Mouse (Mus musculus): ENCODE results near the gene Ndufb6. TPM values are rescaled to one million over a fixed set of nuclear protein-coding genes. Genes with fewer than 3 reads are reported as not detected.

Gene Ndufb6
- polyA plus RNA-seq, 1 experiment from 2014 or later: 582 TPM

- H3K9me3 ChIP-seq (ENCODE audit: control insufficient read depth, low read length): no peaks in the 10 kb centered on the region
- H3K9ac ChIP-seq (ENCODE audit: low read length): no peak overlapping the region
- ATAC-seq (ENCODE audit: insufficient number of reproducible peaks, insufficient read depth, low FRiP score, low read depth): no peak
- H3K27ac ChIP-seq (replicated peaks in 1 of 2; ENCODE audit: control insufficient read depth in 1 of 2, insufficient read depth in 1 of 2, low read depth in 2 of 2, low read length in 2 of 2): no peak overlapping the region
- no peaks in the 10 kb centered on the region for H3K27me3 ChIP-seq (ENCODE audit: control insufficient read depth, insufficient read depth, low read length)
- H3K4me1 ChIP-seq (ENCODE audit: control insufficient read depth in 2 of 2, insufficient read depth in 2 of 2, low read length in 2 of 2): no peaks in the 10 kb centered on the region
- H3K4me3 ChIP-seq (ENCODE audit: control insufficient read depth in 1 of 2, insufficient read depth in 1 of 2, low read depth in 1 of 2, low read length in 2 of 2): no peak overlapping the region
- H3K36me3 ChIP-seq (ENCODE audit: control insufficient read depth, insufficient read depth, low read length): no peaks in the 10 kb centered on the region
- H3K4me2 ChIP-seq (ENCODE audit: low read length): no peak overlapping the region
- WGBS: 14% methylated on average over 4 of the region's 4 CpGs
These were observed 6.4 kb upstream of the Ndufb6 start for GRCm38 (mm10) chr4:40285582-40285981.

- Histone ChIP-seq H3K27ac (replicated peaks in 1 of 2; ENCODE audit: control insufficient read depth in 1 of 2, insufficient read depth in 1 of 2, low read depth in 2 of 2, low read length in 2 of 2) (peak overlapping the region; percentile 76 to 89), H3K27me3 (ENCODE audit: control insufficient read depth, insufficient read depth, low read length) (no peaks in the 10 kb centered on the region), H3K4me1 (ENCODE audit: control insufficient read depth in 2 of 2, insufficient read depth in 2 of 2, low read length in 2 of 2) (peaks cover 2 to 7% of the 10 kb centered on the region in 2 experiments; a peak in 3 of 4 replicates), H3K9me3 (ENCODE audit: control insufficient read depth, low read length) (no peaks in the 10 kb centered on the region), H3K36me3 (ENCODE audit: control insufficient read depth, insufficient read depth, low read length) (peaks cover 30% of the 10 kb centered on the region), H3K4me3 (ENCODE audit: control insufficient read depth in 1 of 2, insufficient read depth in 1 of 2, low read depth in 1 of 2, low read length in 2 of 2) (peak overlapping the region; percentile 87 to 96), H3K9ac (ENCODE audit: low read length) (peak overlapping the region; percentile 95), H3K4me2 (ENCODE audit: low read length) (peak overlapping the region; percentile 78)
- ATAC-seq (ENCODE audit: insufficient number of reproducible peaks, insufficient read depth, low FRiP score, low read depth): peak; percentile 65
- WGBS: under 1% methylated on average over 21 of the region's 21 CpGs
These were observed 343 bp downstream of the Ndufb6 start for GRCm38 (mm10) chr4:40278880-40279275.

- WGBS: under 1% methylated on average over 38 of the region's 38 CpGs
- peak; percentile 95 for ATAC-seq (ENCODE audit: insufficient number of reproducible peaks, insufficient read depth, low FRiP score, low read depth)
- H3K36me3 ChIP-seq (ENCODE audit: control insufficient read depth, insufficient read depth, low read length): peaks cover 54% of the 10 kb centered on the region
These were observed 9.7 kb downstream of the Ndufb6 start, which contains the start of the genes Smim27 and Topors for GRCm38 (mm10) chr4:40269430-40270032. Smim27 (plus strand) TSS chr4:40269579. Topors (minus strand) TSS chr4:40269850.

GRCm38 (mm10) chr4:40268835-40269234, 10.4 kb downstream of the Ndufb6 start:
- Histone ChIP-seq H3K27ac (replicated peaks in 1 of 2; ENCODE audit: control insufficient read depth in 1 of 2, insufficient read depth in 1 of 2, low read depth in 2 of 2, low read length in 2 of 2) (peak overlapping the region; percentile 99 to 100), H3K4me3 (ENCODE audit: control insufficient read depth in 1 of 2, insufficient read depth in 1 of 2, low read depth in 1 of 2, low read length in 2 of 2) (peak overlapping the region; percentile 91 to 99), H3K9me3 (ENCODE audit: control insufficient read depth, low read length) (no peaks in the 10 kb centered on the region), H3K27me3 (ENCODE audit: control insufficient read depth, insufficient read depth, low read length) (no peaks in the 10 kb centered on the region), H3K4me2 (ENCODE audit: low read length) (peak overlapping the region; percentile 91), H3K9ac (ENCODE audit: low read length) (peak overlapping the region; percentile 98), H3K4me1 (ENCODE audit: control insufficient read depth in 2 of 2, insufficient read depth in 2 of 2, low read length in 2 of 2) (peaks cover 10 to 17% of the 10 kb centered on the region in 2 experiments), H3K36me3 (ENCODE audit: control insufficient read depth, insufficient read depth, low read length) (peaks cover 50% of the 10 kb centered on the region)
- no peak for ATAC-seq (ENCODE audit: insufficient number of reproducible peaks, insufficient read depth, low FRiP score, low read depth)
- under 1% methylated on average over 16 of the region's 16 CpGs for WGBS

More at GRCm38 (mm10) chr4:40269430-40270032, 9.7 kb downstream of the Ndufb6 start, which contains the start of the genes Smim27 and Topors:
- Histone ChIP-seq H3K27ac (replicated peaks in 1 of 2; ENCODE audit: control insufficient read depth in 1 of 2, insufficient read depth in 1 of 2, low read depth in 2 of 2, low read length in 2 of 2) (peak within 1 kb of the TSS; percentile 99 to 100), H3K4me3 (ENCODE audit: control insufficient read depth in 1 of 2, insufficient read depth in 1 of 2, low read depth in 1 of 2, low read length in 2 of 2) (peak within 1 kb of the TSS; percentile 91 to 99), H3K4me2 (ENCODE audit: low read length) (peak within 1 kb of the TSS; percentile 91), H3K4me1 (ENCODE audit: control insufficient read depth in 2 of 2, insufficient read depth in 2 of 2, low read length in 2 of 2) (peaks cover 10 to 14% of the 10 kb centered on the region in 2 experiments), H3K9ac (ENCODE audit: low read length) (peak within 1 kb of the TSS; percentile 98), H3K27me3 (ENCODE audit: control insufficient read depth, insufficient read depth, low read length) (no peaks in the 10 kb centered on the region), H3K9me3 (ENCODE audit: control insufficient read depth, low read length) (no peaks in the 10 kb centered on the region)

- Histone ChIP-seq H3K4me2 (ENCODE audit: low read length) (peak overlapping the region; percentile 91), H3K27ac (replicated peaks in 1 of 2; ENCODE audit: control insufficient read depth in 1 of 2, insufficient read depth in 1 of 2, low read depth in 2 of 2, low read length in 2 of 2) (peak overlapping the region; percentile 99 to 100), H3K9me3 (ENCODE audit: control insufficient read depth, low read length) (no peaks in the 10 kb centered on the region), H3K4me1 (ENCODE audit: control insufficient read depth in 2 of 2, insufficient read depth in 2 of 2, low read length in 2 of 2) (peaks cover 10 to 17% of the 10 kb centered on the region in 2 experiments), H3K36me3 (ENCODE audit: control insufficient read depth, insufficient read depth, low read length) (peaks cover 45% of the 10 kb centered on the region), H3K27me3 (ENCODE audit: control insufficient read depth, insufficient read depth, low read length) (no peaks in the 10 kb centered on the region), H3K4me3 (ENCODE audit: control insufficient read depth in 1 of 2, insufficient read depth in 1 of 2, low read depth in 1 of 2, low read length in 2 of 2) (peak overlapping the region; percentile 91 to 99), H3K9ac (ENCODE audit: low read length) (peak overlapping the region; percentile 98)
- under 1% methylated on average over 48 of the region's 50 CpGs for WGBS
- peak; percentile 68 for ATAC-seq (ENCODE audit: insufficient number of reproducible peaks, insufficient read depth, low FRiP score, low read depth)
These were observed 10.9 kb downstream of the Ndufb6 start for GRCm38 (mm10) chr4:40268204-40268813.

GRCm38 (mm10) chr4:40267681-40268080, 11.5 kb downstream of the Ndufb6 start:
- peaks cover 45% of the 10 kb centered on the region for H3K36me3 ChIP-seq (ENCODE audit: control insufficient read depth, insufficient read depth, low read length)
- WGBS: 56% methylated on average over 7 of the region's 7 CpGs
- H3K27me3 ChIP-seq (ENCODE audit: control insufficient read depth, insufficient read depth, low read length): no peaks in the 10 kb centered on the region
- no peaks in the 10 kb centered on the region for H3K9me3 ChIP-seq (ENCODE audit: control insufficient read depth, low read length)
- no peak for ATAC-seq (ENCODE audit: insufficient number of reproducible peaks, insufficient read depth, low FRiP score, low read depth)
- peak overlapping the region; percentile 98 for H3K9ac ChIP-seq (ENCODE audit: low read length)
- H3K4me1 ChIP-seq (ENCODE audit: control insufficient read depth in 2 of 2, insufficient read depth in 2 of 2, low read length in 2 of 2): peaks cover 10 to 17% of the 10 kb centered on the region in 2 experiments
- peak overlapping the region; percentile 91 to 99 for H3K4me3 ChIP-seq (ENCODE audit: control insufficient read depth in 1 of 2, insufficient read depth in 1 of 2, low read depth in 1 of 2, low read length in 2 of 2)
- H3K4me2 ChIP-seq (ENCODE audit: low read length): peak overlapping the region; percentile 91
- H3K27ac ChIP-seq (replicated peaks in 1 of 2; ENCODE audit: control insufficient read depth in 1 of 2, insufficient read depth in 1 of 2, low read depth in 2 of 2, low read length in 2 of 2): peak overlapping the region; percentile 62 to 99

GRCm38 (mm10) chr4:40264321-40264720, 14.9 kb downstream of the Ndufb6 start:
- H3K4me1 ChIP-seq (ENCODE audit: control insufficient read depth in 2 of 2, insufficient read depth in 2 of 2, low read length in 2 of 2): peaks cover 5 to 17% of the 10 kb centered on the region in 2 experiments; a peak in 3 of 4 replicates
- no peak overlapping the region for H3K4me3 ChIP-seq (ENCODE audit: control insufficient read depth in 1 of 2, insufficient read depth in 1 of 2, low read depth in 1 of 2, low read length in 2 of 2)
- no peaks in the 10 kb centered on the region for H3K9me3 ChIP-seq (ENCODE audit: control insufficient read depth, low read length)
- ATAC-seq (ENCODE audit: insufficient number of reproducible peaks, insufficient read depth, low FRiP score, low read depth): no peak
- no peak overlapping the region for H3K4me2 ChIP-seq (ENCODE audit: low read length)
- H3K9ac ChIP-seq (ENCODE audit: low read length): no peak overlapping the region
- no peak overlapping the region for H3K27ac ChIP-seq (replicated peaks in 1 of 2; ENCODE audit: control insufficient read depth in 1 of 2, insufficient read depth in 1 of 2, low read depth in 2 of 2, low read length in 2 of 2)
- no peaks in the 10 kb centered on the region for H3K27me3 ChIP-seq (ENCODE audit: control insufficient read depth, insufficient read depth, low read length)
- peaks cover 62% of the 10 kb centered on the region for H3K36me3 ChIP-seq (ENCODE audit: control insufficient read depth, insufficient read depth, low read length)
- 40% methylated on average over 1 of the region's 1 CpGs for WGBS

Measured in heart, embryonic 14.5 days (tissue).